Mouse (Mus musculus) G1E (cell line): ENCODE measurements around the gene Cdk13. TPM values are rescaled to one million over a fixed set of nuclear protein-coding genes. Genes with fewer than 3 reads are reported as not detected.
A peak's percentile ranks its signal among the peaks of the same experiment; 100 is the strongest.

Experiments
- ATAC-seq: 2 replicates; pipeline ENCODE4 v1.8.0; 2016; ENCODE audit warnings: mild to moderate bottlenecking; ENCODE audit not compliant: insufficient number of reproducible peaks, poor library complexity, low FRiP score, severe bottlenecking; ENCODE audit errors: extremely low read depth
- DNase-seq: peaks from one replicate; pipeline ENCODE4 v3.0.0; 2012; ENCODE audit warnings: low spot score
- H3K27me3 ChIP-seq: 2 replicates; pipeline ENCODE4 v1.6.1; 2012; ENCODE audit warnings: mild to moderate bottlenecking, low read length, inconsistent platforms; ENCODE audit not compliant: insufficient read depth
- H3K36me3 ChIP-seq: replicated peaks from 2 replicates; pipeline ENCODE3; 2012; ENCODE audit warnings: mild to moderate bottlenecking, inconsistent platforms
- H3K4me1 ChIP-seq: 2 replicates; pipeline ENCODE4 v1.6.1; 2012; ENCODE audit warnings: low read depth, low read length, inconsistent platforms, mixed read lengths; ENCODE audit not compliant: insufficient read depth
- H3K4me3 ChIP-seq: 2 replicates; pipeline ENCODE4 v1.5.1; 2012; ENCODE audit warnings: low read depth, mild to moderate bottlenecking, inconsistent platforms, low read length, moderate library complexity, mixed read lengths
- H3K9me3 ChIP-seq: replicated peaks from 2 replicates; pipeline ENCODE4 v1.6.1; 2012; ENCODE audit warnings: inconsistent platforms
- CTCF ChIP-seq: IDR thresholded peaks from 2 replicates; pipeline ENCODE4 v1.5.1; 2012; ENCODE audit warnings: low read depth, low read length, inconsistent platforms, mixed read lengths
- GATA1 ChIP-seq: IDR thresholded peaks from 2 replicates; pipeline ENCODE4 v1.6.1; 2012; ENCODE audit warnings: borderline replicate concordance, low read length, inconsistent platforms, mixed read lengths
- GATA2 ChIP-seq: IDR thresholded peaks from 2 replicates; pipeline ENCODE4 v1.6.1; 2012; ENCODE audit warnings: low read depth, low read length, inconsistent platforms, borderline replicate concordance
- POLR2AphosphoS5 ChIP-seq: IDR thresholded peaks from 2 replicates; pipeline ENCODE4 v1.6.1; 2012; ENCODE audit warnings: low read depth, low read length, inconsistent platforms; ENCODE audit not compliant: insufficient replicate concordance
- TAL1 ChIP-seq: conservative IDR thresholded peaks from 2 replicates; pipeline ENCODE4 v1.6.1; 2012; ENCODE audit warnings: low read depth, low read length, inconsistent platforms, mixed read lengths
- polyA plus RNA-seq: library from polyadenylated mRNA; stranded (reverse); fragments of >175 nt; gene quantifications from 2 replicates; pipeline ENCODE4 v1.2.3, GENCODE M21; 2012
- total RNA-seq, 2 experiments: library from RNA; stranded (forward) in 1 of 2; stranded (reverse) in 1 of 2; fragments of 200-1000 nt in 1 of 2; fragments of >200 nt in 1 of 2; fragmentation: Nextera tagmentation in 1 of 2; gene quantifications; 2 replicates each; pipeline ENCODE4 v1.2.3; 2014 to 2017

The Cdk13 gene
- total and polyA plus RNA-seq, 3 experiments, result 70.3 to 227 (median 166) TPM

- no peaks in the 10 kb centered on the region for H3K9me3 ChIP-seq
- peaks cover 16% of the 10 kb centered on the region for H3K36me3 ChIP-seq
Measured at GRCm38 (mm10) chr13:17802880-17803279, 2.0 kb downstream of the Cdk13 start.

GRCm38 (mm10) chr13:17799735-17800134 is 5.2 kb downstream of the Cdk13 start:
- no peak overlapping the region; the same call in 1 of the 2 replicates for H3K4me3 ChIP-seq
- peaks cover 33% of the 10 kb centered on the region for H3K36me3 ChIP-seq
- no peaks in the 10 kb centered on the region for H3K9me3 ChIP-seq
- peaks cover 43% of the 10 kb centered on the region for H3K4me1 ChIP-seq
- TF ChIP-seq TAL1 (peak; percentile 71), GATA2 (no peak)
- no peaks in the 10 kb centered on the region for H3K27me3 ChIP-seq
- ATAC-seq, result peak; percentile 61
- no peak for DNase-seq

More at GRCm38 (mm10) chr13:17802880-17803279, 2.0 kb downstream of the Cdk13 start:
- Histone ChIP-seq H3K4me3 (peak overlapping the region; percentile 98), H3K27me3 (no peaks in the 10 kb centered on the region), H3K4me1 (peaks cover 39% of the 10 kb centered on the region)
- ATAC-seq (no peak), DNase-seq (no peak)
- no peak for TF ChIP-seq POLR2AphosphoS5

- no peak for ATAC-seq
- Histone ChIP-seq H3K4me3 (no peak overlapping the region; the same call in 1 of the 2 replicates), H3K27me3 (no peaks in the 10 kb centered on the region), H3K36me3 (peaks cover 43% of the 10 kb centered on the region), H3K4me1 (peaks cover 54% of the 10 kb centered on the region), H3K9me3 (no peaks in the 10 kb centered on the region)
- TF ChIP-seq TAL1, result no peak
- no peak for TF ChIP-seq GATA1
- no peak for TF ChIP-seq CTCF
- no peak for TF ChIP-seq POLR2AphosphoS5
- TF ChIP-seq GATA2, result no peak
- DNase-seq, result no peak
Measured at GRCm38 (mm10) chr13:17795757-17796456, 9.0 kb downstream of the Cdk13 start.

- H3K27me3 ChIP-seq, result no peaks in the 10 kb centered on the region
- H3K4me3 ChIP-seq, result no peak overlapping the region
- ATAC-seq (no peak), DNase-seq (no peak)
- no peaks in the 10 kb centered on the region for H3K9me3 ChIP-seq
- peaks cover 30% of the 10 kb centered on the region for H3K4me1 ChIP-seq
- H3K36me3 ChIP-seq, result peaks cover 18% of the 10 kb centered on the region
- no peak for TF ChIP-seq CTCF
- TF ChIP-seq GATA2, result no peak
- TF ChIP-seq POLR2AphosphoS5, result no peak
- no peak for TF ChIP-seq TAL1
- TF ChIP-seq GATA1, result no peak
Measured at GRCm38 (mm10) chr13:17783643-17784042, 21.3 kb downstream of the Cdk13 start.

GRCm38 (mm10) chr13:17779923-17780322 is 25.0 kb downstream of the Cdk13 start:
- peak; percentile 49 for ATAC-seq
- Histone ChIP-seq H3K4me1 (peaks cover 28% of the 10 kb centered on the region), H3K4me3 (no peak overlapping the region), H3K27me3 (no peaks in the 10 kb centered on the region), H3K36me3 (peaks cover 18% of the 10 kb centered on the region), H3K9me3 (0 out of 2 replicates have a peak, but pooled peaks cover 2% of the 10 kb centered on the region)
- TF ChIP-seq GATA2, result no peak
- TF ChIP-seq TAL1, result no peak
- TF ChIP-seq CTCF, result no peak
- no peak for TF ChIP-seq POLR2AphosphoS5
- no peak for DNase-seq

GRCm38 (mm10) chr13:17776303-17776702 is 28.6 kb downstream of the Cdk13 start:
- ATAC-seq, result no peak
- TF ChIP-seq CTCF, result no peak
- no peak for TF ChIP-seq POLR2AphosphoS5
- no peak for TF ChIP-seq GATA2
- no peak for TF ChIP-seq TAL1
- no peak for TF ChIP-seq GATA1
- 0 out of 2 replicates have a peak, but pooled peaks cover 2% of the 10 kb centered on the region for H3K9me3 ChIP-seq

GRCm38 (mm10) chr13:17775364-17775763 is 29.5 kb downstream of the Cdk13 start:
- H3K4me3 ChIP-seq, result no peak overlapping the region
- peaks cover 21% of the 10 kb centered on the region for H3K36me3 ChIP-seq
- no peak for DNase-seq
- no peak for ATAC-seq
- H3K4me1 ChIP-seq, result peaks cover 24% of the 10 kb centered on the region
- H3K27me3 ChIP-seq, result no peaks in the 10 kb centered on the region
- H3K9me3 ChIP-seq, result 0 out of 2 replicates have a peak, but pooled peaks cover 2% of the 10 kb centered on the region
- no peak for TF ChIP-seq CTCF
- TF ChIP-seq GATA2, result no peak
- TF ChIP-seq GATA1, result no peak
- no peak for TF ChIP-seq TAL1
- TF ChIP-seq POLR2AphosphoS5, result no peak

More at GRCm38 (mm10) chr13:17776303-17776702, 28.6 kb downstream of the Cdk13 start:
- Histone ChIP-seq H3K4me1 (peaks cover 27% of the 10 kb centered on the region), H3K4me3 (no peak overlapping the region), H3K36me3 (peaks cover 18% of the 10 kb centered on the region), H3K27me3 (no peaks in the 10 kb centered on the region)
- no peak for DNase-seq
